Mouse (Mus musculus) C2C12 (cell line): ENCODE data around the gene Thnsl1.
"Not testable (repeated sequence)": the region's sequence is repeated elsewhere in the genome, so short reads cannot be mapped to it uniquely, and the experiment has no call there.

Experiments used
- CEBPB ChIP-seq: IDR thresholded peaks from one replicate; pipeline ENCODE4 v1.6.1; 2011; ENCODE audit warnings: low read depth, mild to moderate bottlenecking, control low read depth, moderate library complexity
- CTCF ChIP-seq: IDR thresholded peaks from one replicate; pipeline ENCODE4 v1.5.1; 2011; ENCODE audit not compliant: control insufficient read depth, insufficient read depth, insufficient read length
- FOSL1 ChIP-seq: IDR thresholded peaks from one replicate; pipeline ENCODE4 v1.8.0; 2011; ENCODE audit warnings: mild to moderate bottlenecking, low read length; ENCODE audit not compliant: poor library complexity, insufficient read depth, severe bottlenecking
- MAX ChIP-seq: IDR thresholded peaks from one replicate; pipeline ENCODE4 v1.6.1; 2011; ENCODE audit warnings: mild to moderate bottlenecking, control low read depth
- MYOD1 ChIP-seq: IDR thresholded peaks from one replicate; pipeline ENCODE4 v1.6.1; 2011; ENCODE audit warnings: low read depth; ENCODE audit not compliant: control insufficient read depth, insufficient read length
- MYOG ChIP-seq: IDR thresholded peaks from one replicate; pipeline ENCODE4 v1.6.1; 2011; ENCODE audit not compliant: control insufficient read depth, insufficient read length; ENCODE audit errors: extremely low read depth
- USF1 ChIP-seq: IDR thresholded peaks from one replicate; pipeline ENCODE4 v1.6.1; 2011; ENCODE audit warnings: low read depth, mild to moderate bottlenecking, control low read depth, moderate library complexity

- not testable (repeated sequence) for TF ChIP-seq CTCF, MAX, MYOG, CEBPB, USF1, MYOD1, FOSL1
Measured at GRCm38 (mm10) chr2:21244104-21244503, 38.6 kb downstream of the Thnsl1 start.
